Mouse (Mus musculus) liver, adult 2 months (tissue): ENCODE data around the gene Rap1gap2.

Experiments used
- CTCF ChIP-seq: fragments of 200-500 bp; IDR thresholded peaks from 2 replicates; pipeline ENCODE4 v1.5.1; 2011; ENCODE audit warnings: low read depth, low read length, control low read depth
- POLR2A ChIP-seq: fragments of 200-500 bp; IDR thresholded peaks from 2 replicates; pipeline ENCODE4 v1.6.1; 2011; ENCODE audit warnings: low read length, control low read depth; ENCODE audit not compliant: insufficient read depth; ENCODE audit errors: extremely low read depth

GRCm38 (mm10) chr11:74411943-74412342, 198.8 kb downstream of the Rap1gap2 start:
- TF ChIP-seq POLR2A (no peak), CTCF (no peak)
